Mouse (Mus musculus): ENCODE data around the gene Ptprd.

GRCm38 (mm10) chr4:77050536-77051207 is 1161.1 kb downstream of the Ptprd start:
- no peak for TF ChIP-seq CTCF (IDR thresholded peaks at IDR 0.05; ENCODE audit: low read depth, low read length)
- no peak for TF ChIP-seq TAL1 (conservative IDR thresholded peaks at IDR 0.05; ENCODE audit: low read depth, low read length)
- no peak for TF ChIP-seq GATA1 (IDR thresholded peaks at IDR 0.05; ENCODE audit: borderline replicate concordance, low read length)
- no peak for TF ChIP-seq POLR2AphosphoS5 (IDR thresholded peaks at IDR 0.05; ENCODE audit: insufficient replicate concordance, low read depth, low read length)

Data from G1E (cell line).